Mouse (Mus musculus): ENCODE measurements at regions not wholly inside any gene's neighbourhood (a gene's known extent, or its start where the extent isn't known, plus 50 kb on each side); places are given as distances from the start of the nearest gene placed in this dataset.

DNA sequence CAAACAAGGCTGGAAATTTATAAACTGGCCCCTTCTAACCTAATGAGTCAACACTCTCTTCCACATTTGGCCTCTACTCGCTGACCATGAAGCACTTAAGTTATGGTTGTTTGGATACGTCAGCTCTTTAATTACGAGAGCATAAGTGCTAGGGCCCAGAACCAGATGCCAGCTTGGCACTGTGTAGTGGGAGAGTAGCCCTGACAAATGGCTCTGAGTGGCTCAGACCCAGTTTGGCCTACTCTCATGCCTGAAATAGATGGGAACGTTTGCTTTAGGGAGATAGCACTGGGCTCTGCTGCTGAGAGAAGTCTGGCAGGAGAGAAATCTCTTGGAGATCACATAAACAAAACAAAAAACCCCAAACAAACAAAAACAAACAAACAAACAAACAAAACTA is 278.5 kb upstream of the Ubash3b start:
- TF ChIP-seq CTCF (IDR thresholded peaks at IDR 0.05; ENCODE audit: control insufficient read depth, insufficient read depth, insufficient read length) (no peak), USF1 (IDR thresholded peaks at IDR 0.05; ENCODE audit: low read depth) (no peak), MYOD1 (IDR thresholded peaks at IDR 0.05; ENCODE audit: control insufficient read depth, insufficient read length, low read depth) (no peak), FOSL1 (IDR thresholded peaks at IDR 0.05; ENCODE audit: insufficient read depth, low read length, poor library complexity, severe bottlenecking) (no peak), MAX (IDR thresholded peaks at IDR 0.05) (no peak), MYOG (IDR thresholded peaks at IDR 0.05; ENCODE audit: control insufficient read depth, extremely low read depth, insufficient read length) (no peak), CEBPB (IDR thresholded peaks at IDR 0.05; ENCODE audit: low read depth) (no peak)

All from C2C12 (cell line).